Mouse (Mus musculus) lung, embryonic 16.5 days (tissue): ENCODE measurements around the gene Tmcc3. TPM values are rescaled to one million over a fixed set of nuclear protein-coding genes. Genes with fewer than 3 reads are reported as not detected.

Experiments used
- ATAC-seq: fragments of 200-750 bp; cut with Nextera tagmentation; 2 replicates; pipeline ENCODE4 v1.8.0; 2017; ENCODE audit warnings: low read depth, mild to moderate bottlenecking, moderate library complexity
- H3K27ac ChIP-seq: fragments of 300-500 bp; sonication (generic); 2 replicates; pipeline ENCODE4 v1.5.1; 2014; ENCODE audit warnings: mild to moderate bottlenecking, control low read depth, low read length
- H3K27me3 ChIP-seq: fragments of 300-500 bp; sonication (generic); 2 replicates; pipeline ENCODE4 v1.6.1; 2014; ENCODE audit warnings: low read depth, low read length, mixed read lengths; ENCODE audit not compliant: control insufficient read depth, insufficient read depth
- H3K36me3 ChIP-seq: fragments of 300-500 bp; sonication (generic); 2 replicates; pipeline ENCODE4 v1.6.1; 2014; ENCODE audit warnings: low read length; ENCODE audit not compliant: control insufficient read depth, insufficient read depth
- H3K4me1 ChIP-seq: fragments of 300-500 bp; sonication (generic); replicated peaks from 2 replicates; pipeline ENCODE4 v1.6.1; 2014; ENCODE audit warnings: low read length, mixed read lengths; ENCODE audit not compliant: control insufficient read depth, insufficient read depth
- H3K4me2 ChIP-seq: fragments of 300-500 bp; sonication (generic); 2 replicates; pipeline ENCODE4 v1.6.1; 2014; ENCODE audit warnings: low read depth, low read length, control low read depth
- H3K4me3 ChIP-seq: fragments of 300-500 bp; sonication (generic); 2 replicates; pipeline ENCODE4 v1.5.1; 2014; ENCODE audit warnings: mild to moderate bottlenecking, low read length, control low read depth
- H3K9ac ChIP-seq: fragments of 300-500 bp; sonication (generic); 2 replicates; pipeline ENCODE4 v1.6.1; 2014; ENCODE audit warnings: low read length, control low read depth
- H3K9me3 ChIP-seq: fragments of 300-500 bp; sonication (generic); 2 replicates; pipeline ENCODE4 v1.6.1; 2016; ENCODE audit warnings: low read length; ENCODE audit not compliant: control insufficient read depth
- WGBS: fragments of 180-500 bp; shearing (Covaris S2); extraction: QIAGEN DNeasy Blood & Tissue Kit; methylation state at CpG from one replicate; pipeline ENCODE4 v1.1.7; 2014; 5-methylcytosine and 5-hydroxymethylcytosine counted together
- polyA plus RNA-seq: library from polyadenylated mRNA; unstranded; fragments of >200 nt; fragmentation: Nextera tagmentation; extraction: Ambion mirVana; gene quantifications from 2 replicates; pipeline ENCODE4 v1.2.1, GENCODE M21; 2015

Gene Tmcc3
- polyA plus RNA-seq, 1 experiment from 2014 or later, result 7.4 TPM

DNA sequence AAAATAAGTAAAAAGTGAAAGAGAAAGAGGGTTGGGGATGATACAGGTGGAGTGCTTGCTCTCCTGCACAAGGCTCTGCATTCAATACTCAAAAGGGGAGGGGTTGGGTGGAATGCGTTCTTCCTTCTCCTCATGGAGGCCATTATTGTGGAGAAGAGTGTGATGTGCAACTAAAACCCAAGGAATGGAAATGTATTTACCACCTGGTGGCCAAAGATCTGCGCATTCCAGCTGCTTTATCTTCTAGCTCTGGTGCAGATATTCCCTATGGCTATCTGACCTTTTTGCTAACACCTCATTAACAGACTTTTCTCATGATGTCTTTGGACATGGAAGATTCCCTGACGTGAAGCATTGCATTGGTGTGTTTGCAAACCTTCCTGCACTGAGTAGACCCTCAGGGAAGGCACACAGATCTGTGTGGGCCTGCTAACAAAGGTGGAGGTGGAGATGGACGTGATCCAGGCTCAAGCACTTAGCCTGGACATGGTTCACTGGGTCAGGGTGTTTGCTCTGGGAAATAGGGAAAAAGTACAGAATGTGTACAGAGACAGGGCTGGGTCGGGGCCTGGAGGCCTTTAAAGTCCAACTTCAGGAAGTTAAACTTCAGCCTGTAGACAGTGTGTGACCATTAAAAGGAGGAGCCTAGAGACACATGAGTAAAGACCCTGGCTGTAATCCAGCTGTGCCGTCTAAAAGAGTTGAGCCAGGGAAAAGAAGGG lies 245.8 kb downstream of the Tmcc3 start:
- Histone ChIP-seq H3K9ac (no peak overlapping the region), H3K27ac (no peak overlapping the region), H3K4me1 (peaks cover 5% of the 10 kb centered on the region; the same call in 1 of the 2 replicates), H3K4me3 (no peak overlapping the region), H3K4me2 (no peak overlapping the region), H3K27me3 (no peaks in the 10 kb centered on the region), H3K9me3 (no peaks in the 10 kb centered on the region), H3K36me3 (no peaks in the 10 kb centered on the region)
- 38% methylated on average over 6 of the region's 6 CpGs for WGBS
- ATAC-seq, result peak; percentile 45; the same call in 1 of the 2 replicates

DNA sequence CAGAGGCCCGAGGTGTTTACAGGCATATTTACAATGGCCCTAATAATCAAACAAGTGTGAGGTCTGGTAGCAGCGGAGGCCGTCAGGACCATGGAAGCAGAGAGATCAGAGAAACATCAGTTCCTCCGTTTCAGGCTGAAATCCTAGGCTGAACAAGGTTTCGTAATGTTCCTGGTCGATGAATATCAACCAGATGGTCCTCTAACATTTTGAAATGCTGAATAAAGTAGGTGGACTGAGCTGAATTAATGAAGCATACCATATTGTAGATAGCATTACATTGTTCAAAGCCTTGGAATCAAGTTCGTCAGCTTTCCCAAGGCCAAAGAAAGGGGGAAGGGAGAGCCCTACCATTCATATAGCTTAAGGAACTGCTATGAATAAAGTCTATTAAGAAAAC lies 247.1 kb downstream of the Tmcc3 start:
- Histone ChIP-seq H3K36me3 (no peaks in the 10 kb centered on the region), H3K9ac (no peak overlapping the region), H3K27me3 (no peaks in the 10 kb centered on the region), H3K27ac (no peak overlapping the region), H3K4me1 (peaks cover 5% of the 10 kb centered on the region; the same call in 1 of the 2 replicates), H3K9me3 (no peaks in the 10 kb centered on the region), H3K4me3 (no peak overlapping the region), H3K4me2 (no peak overlapping the region)
- WGBS, result 76% methylated on average over 7 of the region's 7 CpGs
- ATAC-seq, result no peak

DNA sequence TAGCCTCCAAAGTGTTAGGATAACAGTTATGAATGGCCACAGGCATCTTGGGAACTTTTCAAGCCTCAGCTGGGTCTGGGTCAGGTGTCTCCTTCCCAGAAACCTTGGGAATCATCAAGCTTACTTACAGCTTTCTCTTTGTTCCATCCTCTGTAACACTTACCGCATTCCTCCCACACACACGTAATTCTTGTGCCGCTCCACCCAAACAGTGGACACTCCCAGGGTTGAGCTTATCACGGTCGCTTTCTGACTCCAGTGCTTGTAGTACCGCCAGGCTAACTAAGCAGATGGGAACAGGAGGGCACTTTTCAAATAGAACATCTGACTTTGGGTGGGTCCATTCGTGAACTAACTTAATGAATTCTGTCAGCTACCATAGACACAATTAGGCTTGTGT lies 249.6 kb downstream of the Tmcc3 start:
- H3K36me3 ChIP-seq, result no peaks in the 10 kb centered on the region
- no peak overlapping the region for H3K4me2 ChIP-seq
- H3K9ac ChIP-seq, result no peak overlapping the region
- H3K9me3 ChIP-seq, result no peaks in the 10 kb centered on the region
- H3K4me1 ChIP-seq, result peaks cover 5% of the 10 kb centered on the region; the same call in 1 of the 2 replicates
- no peak overlapping the region for H3K27ac ChIP-seq
- no peaks in the 10 kb centered on the region for H3K27me3 ChIP-seq
- ATAC-seq, result peak; percentile 54; the same call in 1 of the 2 replicates
- 53% methylated on average over 7 of the region's 7 CpGs for WGBS
- H3K4me3 ChIP-seq, result no peak overlapping the region

- no peak overlapping the region for H3K4me3 ChIP-seq
- no peaks in the 10 kb centered on the region for H3K36me3 ChIP-seq
- H3K9ac ChIP-seq, result no peak overlapping the region
- WGBS, result 22% methylated on average over 1 of the region's 1 CpGs
- no peak for ATAC-seq
- no peak overlapping the region for H3K27ac ChIP-seq
- no peaks in the 10 kb centered on the region for H3K9me3 ChIP-seq
- H3K27me3 ChIP-seq, result no peaks in the 10 kb centered on the region
- no peak overlapping the region for H3K4me2 ChIP-seq
- peaks cover 5% of the 10 kb centered on the region; the same call in 1 of the 2 replicates for H3K4me1 ChIP-seq
Measured at GRCm38 (mm10) chr10:94562188-94562587, 250.4 kb downstream of the Tmcc3 start.

- H3K27ac ChIP-seq, result no peak overlapping the region
- H3K9me3 ChIP-seq, result no peaks in the 10 kb centered on the region
- peaks cover under 1% of the 10 kb centered on the region; the same call in 1 of the 2 replicates for H3K4me1 ChIP-seq
- H3K9ac ChIP-seq, result no peak overlapping the region
- H3K27me3 ChIP-seq, result no peaks in the 10 kb centered on the region
- no peaks in the 10 kb centered on the region for H3K36me3 ChIP-seq
- H3K4me2 ChIP-seq, result no peak overlapping the region
- ATAC-seq, result no peak
- 80% methylated on average over 3 of the region's 3 CpGs for WGBS
- H3K4me3 ChIP-seq, result no peak overlapping the region
Measured at GRCm38 (mm10) chr10:94562991-94563390, 251.2 kb downstream of the Tmcc3 start.

GRCm38 (mm10) chr10:94565410-94566221 lies 253.9 kb downstream of the Tmcc3 start:
- H3K4me1 ChIP-seq, result no peaks in the 10 kb centered on the region
- no peaks in the 10 kb centered on the region for H3K36me3 ChIP-seq
- H3K27me3 ChIP-seq, result no peaks in the 10 kb centered on the region
- 40% methylated on average over 7 of the region's 7 CpGs for WGBS
- no peak for ATAC-seq
- no peak overlapping the region for H3K9ac ChIP-seq
- no peak overlapping the region for H3K4me2 ChIP-seq
- H3K9me3 ChIP-seq, result no peaks in the 10 kb centered on the region
- H3K4me3 ChIP-seq, result no peak overlapping the region
- H3K27ac ChIP-seq, result no peak overlapping the region

GRCm38 (mm10) chr10:94566222-94566868 lies 254.6 kb downstream of the Tmcc3 start:
- 61% methylated on average over 21 of the region's 21 CpGs for WGBS

GRCm38 (mm10) chr10:94567251-94567650 lies 255.5 kb downstream of the Tmcc3 start:
- 92% methylated on average over 6 of the region's 6 CpGs for WGBS
- H3K27me3 ChIP-seq, result no peaks in the 10 kb centered on the region
- no peaks in the 10 kb centered on the region for H3K36me3 ChIP-seq
- ATAC-seq, result no peak
- no peak overlapping the region for H3K27ac ChIP-seq
- no peaks in the 10 kb centered on the region for H3K4me1 ChIP-seq
- no peak overlapping the region for H3K4me3 ChIP-seq
- no peak overlapping the region for H3K4me2 ChIP-seq
- no peak overlapping the region for H3K9ac ChIP-seq
- no peaks in the 10 kb centered on the region for H3K9me3 ChIP-seq

More at GRCm38 (mm10) chr10:94566222-94566868, 254.6 kb downstream of the Tmcc3 start:
- H3K4me1 ChIP-seq, result no peaks in the 10 kb centered on the region
- no peak overlapping the region for H3K4me2 ChIP-seq
- H3K9ac ChIP-seq, result no peak overlapping the region
- no peak for ATAC-seq
- no peaks in the 10 kb centered on the region for H3K27me3 ChIP-seq
- no peaks in the 10 kb centered on the region for H3K36me3 ChIP-seq
- no peaks in the 10 kb centered on the region for H3K9me3 ChIP-seq
- no peak overlapping the region for H3K27ac ChIP-seq
- no peak overlapping the region for H3K4me3 ChIP-seq

DNA sequence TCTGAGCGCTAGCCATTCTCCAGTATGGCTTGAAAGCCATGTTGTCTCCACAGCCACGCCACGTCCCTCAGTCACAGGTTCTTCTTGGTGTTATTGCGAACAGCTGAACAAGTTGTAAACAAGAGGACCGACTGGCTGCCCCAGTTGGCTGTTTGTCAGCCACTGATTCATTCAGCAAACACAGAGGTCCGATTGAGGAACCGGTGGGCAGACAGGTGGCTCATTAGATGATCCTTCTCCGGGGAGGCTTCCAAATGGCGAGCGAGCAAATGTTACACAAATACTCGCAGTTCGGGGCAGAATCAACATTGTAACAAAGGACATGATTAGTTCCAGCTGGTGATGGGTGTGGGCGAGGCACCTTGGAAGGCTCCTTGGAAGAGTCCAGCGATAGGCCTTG lies 256.2 kb downstream of the Tmcc3 start:
- peaks cover 2% of the 10 kb centered on the region; the same call in 1 of the 2 replicates for H3K4me1 ChIP-seq
- ATAC-seq, result no peak
- H3K4me3 ChIP-seq, result no peak overlapping the region
- no peak overlapping the region for H3K27ac ChIP-seq
- no peak overlapping the region for H3K4me2 ChIP-seq
- no peaks in the 10 kb centered on the region for H3K9me3 ChIP-seq
- H3K27me3 ChIP-seq, result no peaks in the 10 kb centered on the region
- H3K9ac ChIP-seq, result no peak overlapping the region
- no peaks in the 10 kb centered on the region for H3K36me3 ChIP-seq
- WGBS, result 57% methylated on average over 14 of the region's 14 CpGs
